Mouse (Mus musculus): Measurements from ENCODE around the gene Tmem145. TPM values are rescaled to one million over a fixed set of nuclear protein-coding genes. Genes with fewer than 3 reads are reported as not detected.

The Tmem145 gene
- polyA plus RNA-seq, 1 experiment from 2014 or later: 0.67 TPM

DNA sequence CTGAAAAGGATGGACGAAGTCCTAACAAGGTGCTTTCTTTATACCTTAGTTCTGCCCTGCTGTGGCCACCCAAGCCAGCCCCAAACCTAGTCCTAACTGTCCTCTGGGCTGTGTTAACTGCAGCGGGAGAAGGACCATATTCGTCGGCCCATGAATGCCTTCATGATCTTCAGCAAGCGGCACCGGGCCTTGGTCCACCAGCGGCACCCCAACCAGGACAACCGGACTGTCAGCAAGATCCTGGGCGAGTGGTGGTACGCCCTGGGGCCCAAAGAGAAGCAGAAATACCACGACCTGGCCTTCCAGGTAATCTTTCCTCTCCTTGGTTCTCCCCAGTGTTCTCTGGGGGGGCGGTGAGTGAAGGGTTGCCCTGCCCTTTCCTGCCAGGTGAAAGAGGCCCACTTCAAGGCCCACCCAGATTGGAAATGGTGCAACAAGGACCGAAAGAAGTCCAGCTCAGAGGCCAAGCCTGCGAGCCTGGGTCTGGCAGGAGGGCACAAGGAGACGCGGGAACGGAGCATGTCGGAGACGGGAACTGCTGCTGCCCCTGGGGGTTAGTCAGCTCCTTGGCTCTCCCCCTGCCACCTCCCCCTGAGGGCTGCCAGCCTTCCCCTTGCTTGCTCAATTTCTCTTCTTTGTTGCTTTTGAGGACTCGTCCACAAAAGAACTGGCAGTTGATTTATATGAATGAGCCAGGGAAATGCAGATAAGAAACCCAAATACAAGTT lies 20.2 kb upstream of the Tmem145 start:
- 83% methylated on average over 20 of the region's 20 CpGs for WGBS

DNA sequence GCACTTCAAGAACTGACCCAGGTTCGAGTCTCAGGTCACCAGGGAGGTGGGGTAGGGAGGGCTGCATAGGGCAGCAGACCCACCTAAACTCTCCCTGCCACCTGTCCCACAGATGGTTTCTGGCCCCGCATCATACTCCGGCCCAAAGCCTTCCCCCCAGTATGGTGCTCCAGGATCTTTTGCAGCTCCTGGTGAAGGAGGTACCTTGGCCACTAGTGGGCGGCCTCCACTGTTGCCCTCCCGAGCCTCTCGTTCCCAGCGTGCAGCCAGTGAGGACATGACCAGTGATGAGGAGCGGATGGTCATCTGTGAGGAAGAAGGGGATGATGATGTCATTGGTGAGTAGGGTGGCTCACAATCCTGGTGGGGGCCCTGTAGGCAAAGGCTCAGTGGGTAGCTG lies 18.9 kb upstream of the Tmem145 start:
- no peak for ATAC-seq (ENCODE audit: low FRiP score, low TSS enrichment)
- no peak overlapping the region for H3K4me3 ChIP-seq (ENCODE audit: low read depth, low read length)
- no peak overlapping the region for H3K9ac ChIP-seq (ENCODE audit: low read length)
- 80% methylated on average over 8 of the region's 8 CpGs for WGBS
- peaks cover 10% of the 10 kb centered on the region for H3K4me1 ChIP-seq (replicated peaks; ENCODE audit: control insufficient read depth, insufficient read depth)
- peaks cover 60% of the 10 kb centered on the region for H3K36me3 ChIP-seq (ENCODE audit: control insufficient read depth, insufficient read depth, low read length)
- H3K27me3 ChIP-seq (ENCODE audit: control insufficient read depth, insufficient read depth, low read length): no peaks in the 10 kb centered on the region
- H3K27ac ChIP-seq (replicated peaks): no peak overlapping the region
- TF ChIP-seq CTCF (IDR thresholded peaks at IDR 0.05; ENCODE audit: low read depth): peak; percentile 54
- no peak for TF ChIP-seq EP300 (optimal IDR thresholded peaks at IDR 0.05)
- no peaks in the 10 kb centered on the region for H3K9me3 ChIP-seq (ENCODE audit: control insufficient read depth, low read length)
- no peak overlapping the region for H3K4me2 ChIP-seq (replicated peaks; ENCODE audit: low read depth)
- no peak for DNase-seq (ENCODE audit: low spot score)

More for the DNA sequence above, 20.2 kb upstream of the Tmem145 start:
- Histone ChIP-seq H3K27me3 (ENCODE audit: control insufficient read depth, insufficient read depth, low read length) (no peaks in the 10 kb centered on the region), H3K4me1 (replicated peaks; ENCODE audit: control insufficient read depth, insufficient read depth) (peaks cover 18% of the 10 kb centered on the region), H3K36me3 (ENCODE audit: control insufficient read depth, insufficient read depth, low read length) (peaks cover 54% of the 10 kb centered on the region), H3K4me2 (replicated peaks; ENCODE audit: low read depth) (no peak overlapping the region), H3K9me3 (ENCODE audit: control insufficient read depth, low read length) (no peaks in the 10 kb centered on the region), H3K27ac (replicated peaks) (no peak overlapping the region), H3K9ac (ENCODE audit: low read length) (no peak overlapping the region), H3K4me3 (ENCODE audit: low read depth, low read length) (no peak overlapping the region)
- no peak for ATAC-seq (ENCODE audit: low FRiP score, low TSS enrichment)
- no peak for TF ChIP-seq EP300 (optimal IDR thresholded peaks at IDR 0.05)
- DNase-seq (ENCODE audit: low spot score): no peak

DNA sequence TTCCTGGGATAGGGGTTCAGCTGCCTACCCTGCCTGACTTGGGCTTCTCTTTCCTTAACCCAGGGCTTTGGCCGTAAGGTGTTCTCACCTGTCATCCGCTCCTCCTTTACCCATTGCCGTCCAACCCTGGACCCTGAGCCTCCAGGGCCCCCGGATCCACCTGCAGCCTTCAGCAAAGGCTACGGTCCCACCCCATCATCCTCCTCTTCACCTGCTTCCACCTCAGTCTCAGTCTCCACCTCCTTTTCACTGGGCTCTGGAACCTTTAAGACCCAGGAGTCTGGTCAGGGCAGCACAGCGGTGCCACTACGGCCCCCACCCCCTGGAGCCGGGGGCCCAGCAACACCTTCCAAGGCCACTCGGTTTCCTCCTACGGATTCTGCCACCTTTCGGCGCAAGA lies 17.9 kb upstream of the Tmem145 start:
- Histone ChIP-seq H3K4me1 (replicated peaks; ENCODE audit: control insufficient read depth, insufficient read depth) (peaks cover 10% of the 10 kb centered on the region), H3K9ac (ENCODE audit: low read length) (no peak overlapping the region)
- WGBS: 96% methylated on average over 11 of the region's 12 CpGs

DNA sequence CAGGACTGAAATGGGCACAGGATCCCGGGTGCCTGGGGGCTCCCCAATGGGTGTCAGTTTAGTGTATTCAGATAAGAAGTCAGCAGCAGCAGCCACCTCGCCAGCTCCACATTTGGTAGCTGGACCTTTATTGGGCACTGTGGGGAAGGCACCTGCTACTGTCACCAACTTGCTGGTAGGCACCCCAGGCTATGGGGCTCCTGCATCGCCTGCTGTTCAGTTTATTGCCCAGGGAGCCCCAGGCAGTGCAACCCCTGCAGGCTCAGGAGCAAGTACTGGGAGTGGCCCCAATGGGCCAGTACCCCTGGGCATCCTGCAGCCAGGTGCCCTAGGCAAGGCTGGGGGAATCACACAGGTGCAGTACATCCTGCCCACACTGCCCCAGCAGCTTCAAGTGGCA lies 17.2 kb upstream of the Tmem145 start:
- Histone ChIP-seq H3K9ac (ENCODE audit: low read length) (no peak overlapping the region), H3K36me3 (ENCODE audit: control insufficient read depth, insufficient read depth, low read length) (peaks cover 68% of the 10 kb centered on the region), H3K27ac (replicated peaks) (no peak overlapping the region), H3K4me3 (ENCODE audit: low read depth, low read length) (no peak overlapping the region), H3K4me1 (replicated peaks; ENCODE audit: control insufficient read depth, insufficient read depth) (peaks cover 7% of the 10 kb centered on the region), H3K9me3 (ENCODE audit: control insufficient read depth, low read length) (no peaks in the 10 kb centered on the region), H3K27me3 (ENCODE audit: control insufficient read depth, insufficient read depth, low read length) (no peaks in the 10 kb centered on the region), H3K4me2 (replicated peaks; ENCODE audit: low read depth) (no peak overlapping the region)
- DNase-seq (ENCODE audit: low spot score): no peak
- TF ChIP-seq CTCF (IDR thresholded peaks at IDR 0.05; ENCODE audit: low read depth) (no peak), EP300 (optimal IDR thresholded peaks at IDR 0.05) (no peak)
- ATAC-seq (ENCODE audit: low FRiP score, low TSS enrichment): no peak
- 90% methylated on average over 3 of the region's 3 CpGs for WGBS

More for the DNA sequence above, 17.9 kb upstream of the Tmem145 start:
- TF ChIP-seq EP300 (optimal IDR thresholded peaks at IDR 0.05) (no peak), CTCF (IDR thresholded peaks at IDR 0.05; ENCODE audit: low read depth) (no peak)
- no peak overlapping the region for H3K4me3 ChIP-seq (ENCODE audit: low read depth, low read length)
- no peaks in the 10 kb centered on the region for H3K27me3 ChIP-seq (ENCODE audit: control insufficient read depth, insufficient read depth, low read length)
- no peak for ATAC-seq (ENCODE audit: low FRiP score, low TSS enrichment)
- no peak overlapping the region for H3K27ac ChIP-seq (replicated peaks)
- no peak overlapping the region for H3K4me2 ChIP-seq (replicated peaks; ENCODE audit: low read depth)
- no peak for DNase-seq (ENCODE audit: low spot score)
- no peaks in the 10 kb centered on the region for H3K9me3 ChIP-seq (ENCODE audit: control insufficient read depth, low read length)
- H3K36me3 ChIP-seq (ENCODE audit: control insufficient read depth, insufficient read depth, low read length): peaks cover 64% of the 10 kb centered on the region

DNA sequence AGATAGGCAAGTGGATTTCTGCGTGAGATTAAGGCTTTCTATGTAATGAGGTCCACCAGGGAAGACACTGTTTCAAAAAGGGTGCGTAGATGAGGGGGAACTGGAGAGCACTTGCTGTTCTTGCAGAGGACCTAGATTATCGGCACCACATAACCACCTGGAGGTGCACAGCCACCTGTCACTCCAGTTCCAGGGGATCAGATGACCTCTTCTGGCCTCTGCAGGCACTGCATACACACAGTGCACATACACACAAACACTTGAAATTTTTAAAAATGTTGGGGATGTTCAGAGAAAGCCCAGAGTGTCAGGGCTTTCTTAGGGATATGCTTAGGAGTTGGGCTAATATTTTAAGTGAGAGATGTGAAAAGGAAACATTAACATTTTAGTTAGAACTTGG lies 16.0 kb upstream of the Tmem145 start:
- Histone ChIP-seq H3K4me3 (ENCODE audit: low read depth, low read length) (no peak overlapping the region), H3K27me3 (ENCODE audit: control insufficient read depth, insufficient read depth, low read length) (no peaks in the 10 kb centered on the region), H3K9me3 (ENCODE audit: control insufficient read depth, low read length) (no peaks in the 10 kb centered on the region), H3K4me2 (replicated peaks; ENCODE audit: low read depth) (no peak overlapping the region), H3K27ac (replicated peaks) (no peak overlapping the region), H3K36me3 (ENCODE audit: control insufficient read depth, insufficient read depth, low read length) (peaks cover 71% of the 10 kb centered on the region), H3K4me1 (replicated peaks; ENCODE audit: control insufficient read depth, insufficient read depth) (no peaks in the 10 kb centered on the region), H3K9ac (ENCODE audit: low read length) (no peak overlapping the region)
- TF ChIP-seq EP300 (optimal IDR thresholded peaks at IDR 0.05) (no peak), CTCF (IDR thresholded peaks at IDR 0.05; ENCODE audit: low read depth) (peak; percentile 49)
- WGBS: 93% methylated on average over 3 of the region's 3 CpGs
- DNase-seq (ENCODE audit: low spot score): no peak
- no peak for ATAC-seq (ENCODE audit: low FRiP score, low TSS enrichment)

DNA sequence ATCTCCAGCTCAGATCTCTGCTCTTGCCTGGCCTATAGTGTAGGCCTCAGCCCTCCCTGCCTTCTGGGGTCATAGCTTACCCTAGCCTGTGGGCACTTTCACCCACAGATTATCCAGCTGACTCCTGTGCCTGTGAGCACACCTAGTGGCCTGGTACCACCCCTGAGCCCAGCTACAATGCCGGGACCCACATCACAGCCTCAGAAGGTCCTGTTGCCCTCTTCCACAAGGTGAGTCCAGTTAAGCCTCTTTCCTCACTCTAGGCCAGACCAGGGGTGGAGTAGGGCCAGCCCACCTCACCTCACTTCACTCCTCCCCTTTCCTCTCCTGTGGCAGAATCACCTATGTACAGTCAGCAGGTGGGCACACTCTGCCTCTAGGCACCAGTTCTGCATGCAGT lies 15.4 kb upstream of the Tmem145 start:
- Histone ChIP-seq H3K27ac (replicated peaks) (no peak overlapping the region), H3K27me3 (ENCODE audit: control insufficient read depth, insufficient read depth, low read length) (no peaks in the 10 kb centered on the region), H3K4me3 (ENCODE audit: low read depth, low read length) (no peak overlapping the region), H3K36me3 (ENCODE audit: control insufficient read depth, insufficient read depth, low read length) (peaks cover 69% of the 10 kb centered on the region), H3K4me2 (replicated peaks; ENCODE audit: low read depth) (no peak overlapping the region), H3K9ac (ENCODE audit: low read length) (no peak overlapping the region), H3K9me3 (ENCODE audit: control insufficient read depth, low read length) (no peaks in the 10 kb centered on the region), H3K4me1 (replicated peaks; ENCODE audit: control insufficient read depth, insufficient read depth) (no peaks in the 10 kb centered on the region)
- WGBS: 100% methylated on average over 1 of the region's 1 CpGs
- peak; percentile 17; the same call in 1 of the 2 replicates for ATAC-seq (ENCODE audit: low FRiP score, low TSS enrichment)
- no peak for DNase-seq (ENCODE audit: low spot score)
- TF ChIP-seq CTCF (IDR thresholded peaks at IDR 0.05; ENCODE audit: low read depth): no peak
- no peak for TF ChIP-seq EP300 (optimal IDR thresholded peaks at IDR 0.05)

Measured in stomach, postnatal 0 days (tissue).